ENCODE assay signal across 23 mouse cellular contexts in the genomic region with DNA sequence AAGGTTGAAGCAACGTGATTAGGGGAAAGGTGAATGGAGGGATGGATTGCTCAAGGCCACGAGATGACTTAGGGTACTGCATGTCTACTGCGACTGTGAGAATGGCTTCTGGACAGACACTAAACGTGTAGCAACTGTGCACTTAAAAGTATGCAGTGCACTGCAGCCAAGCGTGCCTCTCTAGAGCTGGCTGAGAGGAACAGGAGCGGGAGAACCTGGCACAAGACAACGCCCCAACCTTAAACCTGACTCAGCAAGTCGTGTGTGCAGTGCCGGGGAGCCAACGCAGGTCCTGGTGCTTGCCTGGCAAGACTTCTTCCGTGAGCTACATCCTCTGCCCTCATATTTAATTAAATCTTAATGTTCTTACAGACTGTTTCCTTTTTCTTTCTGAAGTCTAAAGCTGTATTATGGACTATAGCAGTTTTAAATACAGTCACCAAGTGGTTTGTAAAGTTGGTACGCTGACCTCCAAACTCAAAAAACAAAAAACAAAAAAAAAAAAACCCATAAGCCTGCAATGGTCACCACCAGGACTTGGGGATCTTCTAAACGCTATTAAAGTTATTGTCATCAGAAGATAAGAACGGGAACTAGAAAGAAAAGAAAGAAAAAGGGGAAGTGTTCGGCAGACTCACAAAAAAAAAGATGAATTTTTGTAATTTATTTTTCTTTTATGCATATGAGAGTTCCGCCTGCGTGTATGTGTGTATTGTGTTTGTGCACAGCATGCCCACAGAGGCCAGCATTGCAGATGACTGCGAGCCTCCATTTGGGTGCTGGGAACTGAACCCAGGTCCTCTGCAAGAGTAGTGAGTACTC.
"Had no signal": no experiment of that assay in that cellular context is flagged by ENCODE, and none has a peak within 500 bp of the region (broad histone marks: within the 10 kb centered on the region; RNA-seq: fewer than 3 reads in every experiment).

No protein-coding gene starts in this region.

- DNase-seq: kidney, postnatal 25 days; layer of hippocampus, adult 9-11 months; liver; lung, adult 18-20 months; lung, postnatal 10 days; lung, postnatal 36 days; retina, postnatal 1 day; right cerebral cortex, postnatal 25 days; spleen, adult 18-20 months; thymus, postnatal 25 days had no signal

- H3K27me3 ChIP-seq: limb, embryonic 13.5 days; liver, embryonic 12.5 days; liver, embryonic 15.5 days; lung, embryonic 15.5 days; megakaryocyte, embryonic 14.5 days; midbrain, embryonic 12.5 days; midbrain, embryonic 15.5 days; neural tube, embryonic 12.5 days; neural tube, embryonic 15.5 days; stomach, embryonic 15.5 days had no signal

- H3K4me1 ChIP-seq: liver, embryonic 15.5 days; lung, embryonic 15.5 days; neural tube, embryonic 12.5 days; stomach, embryonic 15.5 days had no signal

- H3K4me3 ChIP-seq: layer of hippocampus, adult 2 months; limb, embryonic 10.5 days; limb, embryonic 13.5 days; liver, embryonic 12.5 days; liver, embryonic 15.5 days; lung, embryonic 15.5 days; megakaryocyte, embryonic 14.5 days; midbrain, embryonic 12.5 days; midbrain, embryonic 15.5 days; neural tube, embryonic 12.5 days; neural tube, embryonic 15.5 days; stomach, embryonic 15.5 days had no signal

- H3K27ac ChIP-seq: kidney, postnatal 0 days; layer of hippocampus, adult 2 months; limb, embryonic 10.5 days; limb, embryonic 13.5 days; liver, embryonic 12.5 days; liver, embryonic 15.5 days; lung, embryonic 15.5 days; midbrain, embryonic 12.5 days; neural tube, embryonic 12.5 days; stomach, embryonic 15.5 days had no signal

- H3K36me3 ChIP-seq: midbrain, embryonic 15.5 days; neural tube, embryonic 12.5 days had no signal

- H3K9me3 ChIP-seq: limb, embryonic 10.5 days; limb, embryonic 13.5 days; liver, embryonic 12.5 days; liver, embryonic 15.5 days; lung, embryonic 15.5 days; megakaryocyte, embryonic 14.5 days; midbrain, embryonic 12.5 days; midbrain, embryonic 15.5 days; neural tube, embryonic 12.5 days; neural tube, embryonic 15.5 days; stomach, embryonic 15.5 days had no signal

- H3K9ac ChIP-seq: limb, embryonic 13.5 days; liver, embryonic 12.5 days; liver, embryonic 15.5 days; lung, embryonic 15.5 days; midbrain, embryonic 12.5 days; midbrain, embryonic 15.5 days; neural tube, embryonic 12.5 days; neural tube, embryonic 15.5 days; stomach, embryonic 15.5 days had no signal

- H3K4me2 ChIP-seq: limb, embryonic 13.5 days; liver, embryonic 12.5 days; liver, embryonic 15.5 days; lung, embryonic 15.5 days; midbrain, embryonic 12.5 days; midbrain, embryonic 15.5 days; neural tube, embryonic 12.5 days; neural tube, embryonic 15.5 days; stomach, embryonic 15.5 days had no signal

- ATAC-seq: liver, embryonic 12.5 days; midbrain, embryonic 15.5 days had no signal
